Mouse (Mus musculus): ENCODE measurements around the gene Il12rb2. TPM values are rescaled to one million over a fixed set of nuclear protein-coding genes. Genes with fewer than 3 reads are reported as not detected.

The Il12rb2 gene
- polyA plus RNA-seq, 1 experiment from 2014 or later: 0.08 TPM

DNA sequence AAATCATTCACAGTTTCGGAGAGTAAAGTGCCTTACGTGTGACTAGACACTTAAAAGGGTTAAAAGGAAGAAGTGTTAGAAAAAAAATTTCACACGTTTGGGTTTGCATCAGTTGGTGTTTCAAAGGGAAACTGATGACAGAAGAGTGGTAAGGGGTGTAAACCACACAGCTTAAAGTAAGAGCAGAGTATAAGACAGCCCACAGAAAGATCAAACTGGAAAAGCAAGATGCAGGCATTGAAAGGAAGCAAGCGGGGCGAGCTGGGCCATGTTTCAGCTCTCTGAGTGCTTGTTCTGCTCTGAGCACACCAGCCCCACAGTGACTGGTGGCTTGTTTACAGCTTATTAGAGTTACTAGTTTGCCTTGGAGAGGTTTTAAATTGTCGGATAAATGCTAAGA is 27.9 kb downstream of the Il12rb2 start:
- Histone ChIP-seq H3K27me3 (ENCODE audit: control insufficient read depth, insufficient read depth, low read length) (no peaks in the 10 kb centered on the region), H3K27ac (replicated peaks; ENCODE audit: low read depth, low read length) (no peak overlapping the region), H3K4me1 (ENCODE audit: control insufficient read depth, insufficient read depth, low read length) (no peaks in the 10 kb centered on the region), H3K36me3 (replicated peaks; ENCODE audit: control insufficient read depth, insufficient read depth, low read depth, low read length) (no peaks in the 10 kb centered on the region), H3K9me3 (replicated peaks; ENCODE audit: control insufficient read depth, low read length) (no peaks in the 10 kb centered on the region), H3K4me2 (ENCODE audit: low read depth, low read length) (no peak overlapping the region), H3K4me3 (ENCODE audit: low read depth, low read length) (no peak overlapping the region), H3K9ac (replicated peaks; ENCODE audit: low read length) (no peak overlapping the region)
- WGBS: 83% methylated on average over 6 of the region's 6 CpGs
- ATAC-seq (replicated peaks; ENCODE audit: insufficient number of reproducible peaks, low FRiP score, low TSS enrichment, low read depth) (no peak), DNase-seq (ENCODE audit: low spot score) (no peak)

DNA sequence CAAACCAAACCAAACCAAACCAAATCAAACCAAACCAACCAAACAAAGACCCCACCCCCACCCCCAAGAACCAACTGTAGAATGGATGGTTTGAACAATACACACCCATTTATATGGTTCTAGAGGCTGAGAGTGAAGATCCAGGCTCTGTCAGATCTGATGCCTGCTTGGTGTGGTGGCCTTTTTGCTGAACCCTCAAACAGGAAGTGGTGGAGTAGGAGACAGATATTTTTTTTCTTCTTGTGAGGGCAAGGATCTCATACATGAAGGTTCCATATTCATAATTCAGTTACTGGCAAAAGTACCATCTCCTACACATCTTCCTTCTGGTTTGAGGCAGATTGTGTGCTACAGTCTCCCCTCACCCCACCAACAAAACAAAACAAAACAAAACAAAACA is 36.5 kb downstream of the Il12rb2 start:
- Histone ChIP-seq H3K9ac (replicated peaks; ENCODE audit: low read length) (no peak overlapping the region), H3K4me1 (ENCODE audit: control insufficient read depth, insufficient read depth, low read length) (no peaks in the 10 kb centered on the region), H3K4me3 (ENCODE audit: low read depth, low read length) (no peak overlapping the region), H3K27me3 (ENCODE audit: control insufficient read depth, insufficient read depth, low read length) (no peaks in the 10 kb centered on the region), H3K27ac (replicated peaks; ENCODE audit: low read depth, low read length) (no peak overlapping the region), H3K36me3 (replicated peaks; ENCODE audit: control insufficient read depth, insufficient read depth, low read depth, low read length) (no peaks in the 10 kb centered on the region), H3K9me3 (replicated peaks; ENCODE audit: control insufficient read depth, low read length) (no peaks in the 10 kb centered on the region), H3K4me2 (ENCODE audit: low read depth, low read length) (no peak overlapping the region)
- DNase-seq (ENCODE audit: low spot score) (no peak), ATAC-seq (replicated peaks; ENCODE audit: insufficient number of reproducible peaks, low FRiP score, low TSS enrichment, low read depth) (no peak)

DNA sequence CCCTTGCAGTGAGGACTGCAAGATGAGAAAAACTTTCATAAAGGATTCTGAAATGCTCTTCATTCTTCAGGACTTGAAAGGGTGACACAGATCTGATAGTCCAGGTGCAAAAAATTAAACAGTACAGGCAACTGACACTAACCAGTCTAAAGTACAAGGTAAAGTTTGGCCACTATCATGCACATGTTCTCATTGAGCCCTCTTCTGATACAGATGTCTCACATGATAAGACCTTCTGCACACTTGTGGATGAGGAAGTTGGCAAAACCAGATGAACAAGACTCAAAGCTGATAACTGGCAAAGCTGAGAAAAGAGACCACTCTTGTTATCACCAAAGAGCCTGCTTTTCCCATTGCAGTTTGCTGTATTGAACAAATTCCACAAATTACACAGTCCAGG is 38.0 kb downstream of the Il12rb2 start:
- Histone ChIP-seq H3K27me3 (ENCODE audit: control insufficient read depth, insufficient read depth, low read length) (no peaks in the 10 kb centered on the region), H3K36me3 (replicated peaks; ENCODE audit: control insufficient read depth, insufficient read depth, low read depth, low read length) (no peaks in the 10 kb centered on the region), H3K27ac (replicated peaks; ENCODE audit: low read depth, low read length) (no peak overlapping the region), H3K9ac (replicated peaks; ENCODE audit: low read length) (no peak overlapping the region), H3K4me2 (ENCODE audit: low read depth, low read length) (no peak overlapping the region), H3K4me3 (ENCODE audit: low read depth, low read length) (no peak overlapping the region), H3K4me1 (ENCODE audit: control insufficient read depth, insufficient read depth, low read length) (no peaks in the 10 kb centered on the region), H3K9me3 (replicated peaks; ENCODE audit: control insufficient read depth, low read length) (no peaks in the 10 kb centered on the region)
- ATAC-seq (replicated peaks; ENCODE audit: insufficient number of reproducible peaks, low FRiP score, low TSS enrichment, low read depth) (no peak), DNase-seq (ENCODE audit: low spot score) (no peak)

DNA sequence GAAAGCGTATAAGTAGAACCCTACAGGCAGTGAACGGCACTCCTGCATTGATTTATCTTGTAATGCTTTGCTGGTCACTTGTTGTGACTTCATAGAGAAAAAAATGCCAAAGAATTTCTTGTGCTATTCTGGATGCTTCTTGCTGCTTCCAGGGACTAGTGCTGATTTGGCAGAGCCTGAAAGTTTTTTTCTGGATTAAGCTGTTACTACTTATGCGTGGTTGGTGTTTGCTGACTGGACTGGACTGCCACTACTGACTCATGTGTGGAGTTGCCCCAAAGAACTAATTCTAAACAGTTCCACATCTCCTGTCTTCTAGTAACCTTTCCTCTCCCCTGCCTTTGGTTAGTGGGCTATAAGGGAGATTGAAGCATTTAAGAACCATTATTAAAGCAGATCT is 52.2 kb downstream of the Il12rb2 start:
- DNase-seq (ENCODE audit: low spot score) (no peak), ATAC-seq (replicated peaks; ENCODE audit: insufficient number of reproducible peaks, low FRiP score, low TSS enrichment, low read depth) (no peak)
- Histone ChIP-seq H3K4me3 (ENCODE audit: low read depth, low read length) (no peak overlapping the region), H3K36me3 (replicated peaks; ENCODE audit: control insufficient read depth, insufficient read depth, low read depth, low read length) (no peaks in the 10 kb centered on the region), H3K27ac (replicated peaks; ENCODE audit: low read depth, low read length) (no peak overlapping the region), H3K27me3 (ENCODE audit: control insufficient read depth, insufficient read depth, low read length) (no peaks in the 10 kb centered on the region), H3K9me3 (replicated peaks; ENCODE audit: control insufficient read depth, low read length) (no peaks in the 10 kb centered on the region), H3K4me2 (ENCODE audit: low read depth, low read length) (no peak overlapping the region), H3K4me1 (ENCODE audit: control insufficient read depth, insufficient read depth, low read length) (no peaks in the 10 kb centered on the region), H3K9ac (replicated peaks; ENCODE audit: low read length) (no peak overlapping the region)
- WGBS: 84% methylated on average over 3 of the region's 3 CpGs

DNA sequence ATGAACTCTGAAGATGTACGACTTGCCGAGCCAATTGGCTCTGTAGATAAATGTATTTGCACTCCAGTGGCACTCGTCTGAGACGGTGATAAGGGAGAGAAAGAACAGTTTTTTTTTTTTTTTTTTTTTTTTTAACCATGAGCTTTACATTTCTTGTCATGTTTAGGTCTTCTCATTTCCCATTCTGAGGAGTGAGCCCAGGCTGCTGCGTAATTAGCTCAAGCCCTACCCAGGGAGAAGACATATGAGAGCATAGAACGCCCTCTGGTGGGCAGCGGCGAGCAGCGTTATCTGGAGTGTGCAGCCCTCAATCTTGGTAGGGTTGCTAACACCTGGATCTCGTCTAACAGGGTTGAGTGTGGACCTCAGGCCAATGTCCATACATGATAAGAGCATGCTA is 57.5 kb downstream of the Il12rb2 start:
- H3K27ac ChIP-seq (replicated peaks; ENCODE audit: low read depth, low read length): no peak overlapping the region
- peak; percentile 76 for DNase-seq (ENCODE audit: low spot score)
- no peaks in the 10 kb centered on the region for H3K9me3 ChIP-seq (replicated peaks; ENCODE audit: control insufficient read depth, low read length)
- H3K4me2 ChIP-seq (ENCODE audit: low read depth, low read length): no peak overlapping the region
- 35% methylated on average over 10 of the region's 10 CpGs for WGBS
- H3K4me1 ChIP-seq (ENCODE audit: control insufficient read depth, insufficient read depth, low read length): no peaks in the 10 kb centered on the region
- H3K4me3 ChIP-seq (ENCODE audit: low read depth, low read length): no peak overlapping the region
- no peaks in the 10 kb centered on the region for H3K36me3 ChIP-seq (replicated peaks; ENCODE audit: control insufficient read depth, insufficient read depth, low read depth, low read length)
- H3K27me3 ChIP-seq (ENCODE audit: control insufficient read depth, insufficient read depth, low read length): no peaks in the 10 kb centered on the region
- no peak; the same call in 1 of the 2 replicates for ATAC-seq (replicated peaks; ENCODE audit: insufficient number of reproducible peaks, low FRiP score, low TSS enrichment, low read depth)
- H3K9ac ChIP-seq (replicated peaks; ENCODE audit: low read length): no peak overlapping the region

DNA sequence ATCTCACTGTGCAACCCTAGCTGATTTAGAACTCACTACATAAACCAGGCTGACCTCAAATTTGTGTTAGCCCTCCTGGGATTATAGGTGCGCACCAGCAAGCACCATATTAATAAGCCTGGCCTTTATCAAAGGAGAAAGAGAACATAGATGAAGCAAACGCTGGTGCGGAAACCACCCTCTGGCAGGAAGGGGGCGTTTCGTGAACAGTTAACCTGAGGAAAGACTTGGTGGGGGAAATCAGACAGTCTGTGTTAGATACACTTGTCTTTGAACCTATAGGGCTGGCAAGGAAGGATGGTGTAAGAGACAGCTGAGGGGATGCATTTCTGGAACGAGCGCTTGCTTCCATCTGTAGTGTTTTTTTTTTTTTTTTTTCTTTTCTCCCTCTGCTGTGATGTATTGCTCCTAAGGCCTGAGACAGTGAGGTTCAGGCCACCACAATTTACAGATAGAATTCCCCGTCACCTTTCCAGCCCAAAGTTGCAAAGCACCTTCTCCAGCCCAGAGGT is 58.1 kb downstream of the Il12rb2 start:
- Histone ChIP-seq H3K27ac (replicated peaks; ENCODE audit: low read depth, low read length) (no peak overlapping the region), H3K36me3 (replicated peaks; ENCODE audit: control insufficient read depth, insufficient read depth, low read depth, low read length) (no peaks in the 10 kb centered on the region), H3K4me3 (ENCODE audit: low read depth, low read length) (no peak overlapping the region), H3K4me1 (ENCODE audit: control insufficient read depth, insufficient read depth, low read length) (no peaks in the 10 kb centered on the region), H3K27me3 (ENCODE audit: control insufficient read depth, insufficient read depth, low read length) (no peaks in the 10 kb centered on the region), H3K9ac (replicated peaks; ENCODE audit: low read length) (no peak overlapping the region), H3K9me3 (replicated peaks; ENCODE audit: control insufficient read depth, low read length) (no peaks in the 10 kb centered on the region), H3K4me2 (ENCODE audit: low read depth, low read length) (no peak overlapping the region)
- WGBS: 85% methylated on average over 8 of the region's 8 CpGs
- ATAC-seq (replicated peaks; ENCODE audit: insufficient number of reproducible peaks, low FRiP score, low TSS enrichment, low read depth): no peak
- DNase-seq (ENCODE audit: low spot score): no peak

DNA sequence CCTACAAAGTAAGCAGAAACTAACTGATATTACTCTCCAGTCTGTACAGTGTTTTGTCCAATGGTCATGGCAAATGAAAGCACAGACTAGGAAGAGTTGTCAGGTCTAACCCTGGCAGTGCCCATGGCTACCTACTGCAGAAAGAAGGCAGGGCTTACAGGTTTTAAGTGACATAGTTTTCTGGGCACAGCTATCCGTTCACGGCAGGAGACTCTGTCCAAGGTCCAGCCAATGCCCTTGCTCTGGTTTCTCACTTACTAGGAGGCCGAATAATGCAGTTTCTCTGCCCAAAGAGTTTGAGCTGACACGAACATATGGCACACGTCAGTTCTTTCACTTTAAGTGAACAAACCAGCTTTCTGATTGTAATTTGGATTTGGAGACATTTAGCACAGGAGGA is 58.9 kb downstream of the Il12rb2 start:
- Histone ChIP-seq H3K9me3 (replicated peaks; ENCODE audit: control insufficient read depth, low read length) (no peaks in the 10 kb centered on the region), H3K4me3 (ENCODE audit: low read depth, low read length) (no peak overlapping the region), H3K27me3 (ENCODE audit: control insufficient read depth, insufficient read depth, low read length) (no peaks in the 10 kb centered on the region), H3K9ac (replicated peaks; ENCODE audit: low read length) (no peak overlapping the region), H3K4me1 (ENCODE audit: control insufficient read depth, insufficient read depth, low read length) (no peaks in the 10 kb centered on the region), H3K4me2 (ENCODE audit: low read depth, low read length) (no peak overlapping the region), H3K36me3 (replicated peaks; ENCODE audit: control insufficient read depth, insufficient read depth, low read depth, low read length) (no peaks in the 10 kb centered on the region), H3K27ac (replicated peaks; ENCODE audit: low read depth, low read length) (no peak overlapping the region)
- DNase-seq (ENCODE audit: low spot score) (no peak), ATAC-seq (replicated peaks; ENCODE audit: insufficient number of reproducible peaks, low FRiP score, low TSS enrichment, low read depth) (no peak)
- WGBS: 68% methylated on average over 5 of the region's 5 CpGs

DNA sequence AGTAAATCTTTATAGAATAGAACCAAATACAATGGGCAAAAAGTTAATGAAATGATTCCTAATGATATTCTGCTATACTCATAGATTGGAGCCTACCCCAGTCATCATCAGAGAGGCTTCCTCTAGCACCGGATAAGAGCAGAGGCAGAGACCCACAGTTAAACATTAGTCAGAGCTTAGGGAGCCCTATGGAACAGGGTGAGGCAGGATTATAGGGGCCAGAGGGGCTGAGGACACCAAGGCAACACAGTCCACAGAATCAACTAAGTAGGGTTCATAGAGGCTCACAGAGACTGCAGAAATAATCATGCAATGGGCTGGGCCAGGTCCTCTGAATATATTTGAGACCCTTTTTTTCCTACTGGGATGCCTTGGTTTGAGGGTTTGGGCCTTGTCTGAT is 61.3 kb downstream of the Il12rb2 start:
- Histone ChIP-seq H3K4me1 (ENCODE audit: control insufficient read depth, insufficient read depth, low read length) (no peaks in the 10 kb centered on the region), H3K27me3 (ENCODE audit: control insufficient read depth, insufficient read depth, low read length) (no peaks in the 10 kb centered on the region), H3K4me3 (ENCODE audit: low read depth, low read length) (no peak overlapping the region), H3K27ac (replicated peaks; ENCODE audit: low read depth, low read length) (no peak overlapping the region), H3K4me2 (ENCODE audit: low read depth, low read length) (no peak overlapping the region), H3K9ac (replicated peaks; ENCODE audit: low read length) (no peak overlapping the region), H3K9me3 (replicated peaks; ENCODE audit: control insufficient read depth, low read length) (no peaks in the 10 kb centered on the region), H3K36me3 (replicated peaks; ENCODE audit: control insufficient read depth, insufficient read depth, low read depth, low read length) (no peaks in the 10 kb centered on the region)
- no peak for ATAC-seq (replicated peaks; ENCODE audit: insufficient number of reproducible peaks, low FRiP score, low TSS enrichment, low read depth)
- DNase-seq (ENCODE audit: low spot score): no peak
- 80% methylated on average over 1 of the region's 1 CpGs for WGBS
